Mouse (Mus musculus): ENCODE data around the gene Fgd6. TPM values are rescaled to one million over a fixed set of nuclear protein-coding genes. Genes with fewer than 3 reads are reported as not detected.

The Fgd6 gene
- polyA plus RNA-seq, 1 experiment from 2014 or later: 3.6 TPM

DNA sequence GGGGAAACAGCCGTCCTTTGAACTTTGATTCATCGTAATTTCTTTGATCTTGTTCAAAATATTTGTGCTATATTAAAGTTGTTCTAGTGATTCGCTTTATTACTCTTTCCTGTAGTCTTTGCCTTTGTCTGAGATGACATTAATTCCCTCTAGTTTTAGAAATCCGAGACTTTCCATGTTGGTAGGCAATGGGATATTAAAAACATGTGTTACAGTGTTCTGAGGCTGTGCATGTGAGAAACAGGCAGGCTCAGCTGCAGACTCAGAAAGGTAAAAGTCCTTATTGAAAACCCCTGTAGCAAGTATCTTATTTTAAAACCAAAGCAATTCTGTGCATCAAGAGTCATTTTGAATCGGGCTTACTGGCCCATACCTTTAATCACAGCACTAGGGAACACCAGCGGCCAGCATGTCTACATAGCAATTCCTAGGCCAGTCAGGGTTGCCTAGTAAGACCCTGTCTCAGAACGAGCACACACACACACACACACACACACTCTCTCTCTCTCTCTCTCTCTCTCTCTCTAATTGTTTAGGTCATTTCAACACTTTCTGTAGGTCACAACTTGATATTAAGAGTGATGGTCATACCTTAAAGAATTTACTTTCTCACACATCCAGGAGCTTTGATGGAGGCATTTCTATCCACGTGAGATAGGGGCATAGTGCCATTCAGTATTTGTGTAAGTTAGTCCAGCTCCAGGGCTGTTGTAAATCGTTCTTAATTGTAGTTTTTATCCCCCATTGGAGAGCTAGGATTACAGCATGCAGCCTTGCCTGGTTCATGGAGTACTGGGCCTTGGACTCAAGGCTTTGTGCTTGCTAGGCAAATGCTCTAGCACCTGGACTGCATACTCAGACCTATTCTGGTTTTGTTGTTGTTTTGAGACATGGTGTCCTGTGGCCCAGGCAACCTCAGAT lies 75.3 kb downstream of the Fgd6 start:
- Histone ChIP-seq H3K4me3 (no peak overlapping the region), H3K27me3 (ENCODE audit: poor library complexity, severe bottlenecking) (no peaks in the 10 kb centered on the region), H3K4me1 (0 out of 2 replicates have a peak, but pooled peaks cover 3% of the 10 kb centered on the region), H3K36me3 (replicated peaks) (peaks cover 5% of the 10 kb centered on the region), H3K9me3 (no peaks in the 10 kb centered on the region), H3K27ac (0 out of 2 replicates have a peak overlapping the region, but pooled peaks have one; percentile 5)
- no peak for DNase-seq (ENCODE audit: extremely low spot score, low spot score)
- WGBS: 87% methylated on average over 9 of the region's 9 CpGs

DNA sequence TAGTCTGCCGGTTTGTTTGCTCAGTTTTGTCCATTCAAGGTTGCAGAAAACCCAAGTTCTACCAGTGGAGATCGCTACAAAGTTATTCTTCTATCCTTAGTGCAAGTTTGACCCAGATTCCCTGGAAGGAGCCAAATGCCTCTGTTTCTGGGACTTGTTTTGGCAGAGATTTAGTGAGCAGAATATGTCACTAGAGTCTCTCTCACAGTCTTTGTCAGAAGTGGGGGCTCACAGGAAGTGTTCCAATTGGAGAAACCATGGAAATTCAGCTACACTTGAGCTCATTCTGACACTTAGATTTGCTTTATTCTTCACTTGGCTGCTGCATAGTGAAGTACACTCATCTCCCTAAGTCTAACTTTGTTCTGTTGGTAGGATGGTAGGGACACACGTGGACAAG lies 76.4 kb downstream of the Fgd6 start:
- Histone ChIP-seq H3K9me3 (no peaks in the 10 kb centered on the region), H3K27me3 (ENCODE audit: poor library complexity, severe bottlenecking) (no peaks in the 10 kb centered on the region), H3K4me1 (0 out of 2 replicates have a peak, but pooled peaks cover 4% of the 10 kb centered on the region), H3K36me3 (replicated peaks) (peaks cover 3% of the 10 kb centered on the region; the same call in 1 of the 2 replicates), H3K27ac (no peak overlapping the region), H3K4me3 (no peak overlapping the region)
- 89% methylated on average over 3 of the region's 3 CpGs for WGBS
- DNase-seq (ENCODE audit: extremely low spot score, low spot score): no peak

DNA sequence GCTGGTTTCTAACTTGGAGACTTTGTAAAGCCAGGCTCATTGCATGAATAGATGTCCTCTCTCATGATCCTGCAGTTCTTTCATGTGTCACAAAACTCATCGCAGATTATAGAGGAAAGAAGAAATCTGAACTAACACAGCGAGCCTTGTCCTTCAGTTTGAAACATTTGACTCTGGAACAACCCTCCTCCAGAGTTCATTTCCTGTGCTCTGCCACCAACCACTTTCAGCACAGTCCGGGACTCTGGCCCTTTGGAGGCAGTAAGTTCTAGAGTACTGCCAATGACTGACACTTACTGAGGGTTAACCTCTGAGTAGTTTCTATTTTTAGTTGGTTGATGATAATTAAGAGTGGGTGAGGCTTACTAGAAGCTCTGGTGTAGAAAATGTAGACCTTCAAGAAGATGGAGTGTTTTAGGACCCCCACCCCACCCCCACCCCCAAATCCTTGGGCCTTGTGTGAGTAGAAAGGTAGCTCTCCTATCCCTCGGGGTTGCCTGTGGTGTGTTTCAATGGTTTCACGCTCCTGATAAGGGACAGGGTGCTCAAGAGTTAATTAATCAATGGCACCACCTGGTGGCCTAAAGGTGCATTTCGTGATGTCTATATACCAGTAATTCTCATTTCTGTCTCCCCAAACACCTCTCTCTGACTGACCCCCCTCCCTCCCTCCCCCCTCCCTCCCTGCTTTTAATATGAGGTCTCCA lies 80.2 kb downstream of the Fgd6 start:
- H3K27me3 ChIP-seq (ENCODE audit: poor library complexity, severe bottlenecking): no peaks in the 10 kb centered on the region
- H3K4me3 ChIP-seq: no peak overlapping the region
- no peaks in the 10 kb centered on the region for H3K9me3 ChIP-seq
- H3K4me1 ChIP-seq: 0 out of 2 replicates have a peak, but pooled peaks cover 4% of the 10 kb centered on the region
- WGBS: 36% methylated on average over 6 of the region's 6 CpGs
- DNase-seq (ENCODE audit: extremely low spot score, low spot score): peak; percentile 72
- H3K27ac ChIP-seq: no peak overlapping the region
- H3K36me3 ChIP-seq (replicated peaks): peaks cover 7% of the 10 kb centered on the region; the same call in 1 of the 2 replicates

DNA sequence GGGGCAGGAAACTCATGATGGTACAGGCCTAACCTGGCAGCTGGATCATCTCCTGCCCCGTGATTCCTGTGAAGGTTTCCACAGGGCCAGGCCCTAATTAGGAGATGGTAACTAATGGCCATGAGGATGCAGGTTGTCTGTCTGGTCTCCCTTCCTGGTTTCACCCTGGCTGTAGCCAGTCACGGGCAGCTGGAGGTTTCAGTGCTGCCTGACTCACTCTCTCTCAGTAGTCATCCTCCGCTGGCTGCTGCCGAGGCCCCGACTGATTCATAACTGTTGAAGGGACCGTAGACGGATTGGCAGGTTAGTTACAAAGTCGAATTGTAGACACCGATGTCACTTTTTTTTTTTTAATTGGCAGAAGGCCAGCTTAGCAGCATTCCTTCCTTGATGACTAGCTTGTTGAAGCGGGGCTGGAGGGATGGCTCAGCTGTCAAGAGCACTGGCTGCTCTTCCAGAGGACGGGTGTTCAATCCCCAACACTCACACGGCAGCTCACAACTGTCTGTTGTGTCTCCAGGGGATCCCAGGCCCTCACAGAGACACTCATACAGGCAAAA lies 81.1 kb downstream of the Fgd6 start:
- H3K27ac ChIP-seq: no peak overlapping the region
- H3K36me3 ChIP-seq (replicated peaks): peaks cover 12% of the 10 kb centered on the region
- no peak for DNase-seq (ENCODE audit: extremely low spot score, low spot score)
- 87% methylated on average over 12 of the region's 12 CpGs for WGBS
- 0 out of 2 replicates have a peak, but pooled peaks cover 4% of the 10 kb centered on the region for H3K4me1 ChIP-seq
- no peaks in the 10 kb centered on the region for H3K9me3 ChIP-seq
- no peaks in the 10 kb centered on the region for H3K27me3 ChIP-seq (ENCODE audit: poor library complexity, severe bottlenecking)
- H3K4me3 ChIP-seq: no peak overlapping the region

DNA sequence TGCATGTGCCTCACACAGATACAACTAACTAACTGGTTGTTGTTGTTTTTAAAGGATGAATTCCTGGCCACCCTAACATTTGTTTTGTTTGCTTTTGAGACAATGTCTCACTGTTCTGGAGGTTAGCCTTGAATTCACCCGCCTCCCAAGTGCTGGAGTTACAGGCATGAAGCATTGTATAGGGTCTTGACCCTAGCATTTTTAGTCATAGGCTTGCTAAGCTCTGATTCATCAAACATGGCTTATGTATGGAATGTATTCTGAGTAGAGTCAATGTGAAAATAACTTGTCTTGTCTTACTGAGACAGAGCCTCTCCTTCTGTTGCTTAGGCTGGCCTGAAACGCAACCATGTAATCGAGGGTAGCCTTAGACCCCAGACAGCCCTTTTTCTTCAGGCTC lies 82.1 kb downstream of the Fgd6 start:
- Histone ChIP-seq H3K36me3 (replicated peaks) (peaks cover 17% of the 10 kb centered on the region), H3K4me1 (0 out of 2 replicates have a peak, but pooled peaks cover 4% of the 10 kb centered on the region), H3K4me3 (no peak overlapping the region), H3K27me3 (ENCODE audit: poor library complexity, severe bottlenecking) (no peaks in the 10 kb centered on the region), H3K9me3 (no peaks in the 10 kb centered on the region), H3K27ac (no peak overlapping the region)
- no peak for DNase-seq (ENCODE audit: extremely low spot score, low spot score)
- 93% methylated on average over 3 of the region's 3 CpGs for WGBS

DNA sequence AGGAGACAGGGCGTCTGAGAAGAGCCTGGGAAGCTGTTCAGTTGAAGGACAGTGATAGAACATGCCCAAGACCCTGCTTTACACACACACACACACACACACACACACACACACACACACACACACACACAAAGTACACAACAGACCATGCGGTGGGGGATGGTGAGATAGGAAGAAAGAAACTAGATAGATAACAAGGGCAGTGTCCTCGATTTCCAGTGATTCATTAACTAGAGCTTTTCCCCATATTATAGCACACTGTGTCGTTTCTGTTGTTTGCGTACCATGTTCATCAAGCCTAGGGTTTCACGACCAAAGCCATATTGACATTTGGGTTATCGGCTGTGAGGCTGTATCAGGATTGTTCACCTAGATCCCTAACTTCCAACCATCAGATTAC lies 83.2 kb downstream of the Fgd6 start:
- H3K27me3 ChIP-seq (ENCODE audit: poor library complexity, severe bottlenecking): no peaks in the 10 kb centered on the region
- H3K4me3 ChIP-seq: no peak overlapping the region
- peaks cover 28% of the 10 kb centered on the region for H3K36me3 ChIP-seq (replicated peaks)
- H3K4me1 ChIP-seq: 0 out of 2 replicates have a peak, but pooled peaks cover 4% of the 10 kb centered on the region
- H3K27ac ChIP-seq: no peak overlapping the region
- no peaks in the 10 kb centered on the region for H3K9me3 ChIP-seq
- DNase-seq (ENCODE audit: extremely low spot score, low spot score): no peak
- 94% methylated on average over 7 of the region's 7 CpGs for WGBS

DNA sequence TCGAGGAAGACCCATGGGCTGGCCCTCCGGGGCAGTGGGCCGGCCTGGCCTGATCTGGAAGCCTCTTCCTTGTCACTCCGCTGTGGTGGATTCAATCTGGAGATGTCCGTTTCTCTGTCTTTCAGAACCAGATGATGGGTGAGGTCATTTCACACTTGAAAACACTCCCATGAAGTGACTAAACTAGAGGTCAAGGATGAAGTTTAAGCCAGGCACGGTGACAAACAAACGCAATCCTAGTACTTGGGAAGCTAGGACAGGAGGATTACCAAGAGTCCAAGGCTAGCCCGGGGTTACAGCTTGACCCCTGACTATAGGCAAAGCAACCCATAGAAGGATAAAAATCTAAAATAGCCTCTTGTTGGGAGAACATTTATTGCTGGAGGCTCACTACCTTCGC lies 84.9 kb downstream of the Fgd6 start:
- Histone ChIP-seq H3K27me3 (ENCODE audit: poor library complexity, severe bottlenecking) (no peaks in the 10 kb centered on the region), H3K9me3 (no peaks in the 10 kb centered on the region)
- 96% methylated on average over 9 of the region's 9 CpGs for WGBS

DNA sequence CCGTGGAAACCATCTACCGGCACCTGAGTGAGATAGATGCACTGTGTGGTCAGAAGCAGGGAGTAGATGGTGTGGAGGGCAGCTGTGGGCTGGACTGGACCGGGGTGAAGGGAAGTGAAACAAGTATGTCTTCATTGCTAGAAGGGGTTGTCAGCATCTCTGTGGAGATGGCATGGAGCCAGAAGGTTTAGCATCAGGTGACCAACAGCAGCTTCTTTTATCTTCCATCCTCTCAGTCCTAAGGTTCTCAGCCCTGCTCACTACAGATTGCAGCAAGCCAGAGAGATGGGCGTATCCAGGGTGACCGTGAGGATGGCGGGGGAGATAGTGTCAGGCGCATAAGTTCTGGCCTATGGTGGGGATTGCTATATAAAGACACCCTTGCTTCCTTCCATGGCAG lies 86.8 kb downstream of the Fgd6 start:
- Histone ChIP-seq H3K4me3 (no peak overlapping the region), H3K27ac (no peak overlapping the region), H3K36me3 (replicated peaks) (peaks cover 51% of the 10 kb centered on the region), H3K4me1 (no peaks in the 10 kb centered on the region), H3K27me3 (ENCODE audit: poor library complexity, severe bottlenecking) (no peaks in the 10 kb centered on the region), H3K9me3 (no peaks in the 10 kb centered on the region)
- DNase-seq (ENCODE audit: extremely low spot score, low spot score): no peak
- WGBS: 95% methylated on average over 7 of the region's 7 CpGs

More for the DNA sequence above, 84.9 kb downstream of the Fgd6 start:
- Histone ChIP-seq H3K36me3 (replicated peaks) (peaks cover 34% of the 10 kb centered on the region), H3K27ac (no peak overlapping the region), H3K4me3 (no peak overlapping the region), H3K4me1 (0 out of 2 replicates have a peak, but pooled peaks cover 4% of the 10 kb centered on the region)
- DNase-seq (ENCODE audit: extremely low spot score, low spot score): no peak

DNA sequence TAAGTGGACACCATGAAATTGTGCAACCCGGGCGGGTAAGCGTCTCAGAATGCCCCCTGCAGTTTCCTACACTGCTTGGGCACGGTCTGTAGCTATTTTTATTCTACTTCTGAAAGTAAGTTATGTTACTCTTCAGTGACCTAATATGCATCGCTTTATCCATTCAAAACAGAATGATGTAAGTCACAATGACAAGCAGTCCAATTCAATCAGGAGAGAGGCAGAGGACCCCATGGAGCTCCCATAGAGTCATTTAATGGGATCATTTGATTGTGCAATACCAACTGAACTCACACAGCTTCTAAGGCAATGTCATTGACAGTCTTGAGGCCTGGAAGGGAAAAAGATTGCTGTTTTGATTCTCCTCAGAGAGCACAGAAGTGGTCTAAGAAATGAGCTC lies 87.8 kb downstream of the Fgd6 start:
- no peak for DNase-seq (ENCODE audit: extremely low spot score, low spot score)
- 96% methylated on average over 5 of the region's 5 CpGs for WGBS
- H3K27me3 ChIP-seq (ENCODE audit: poor library complexity, severe bottlenecking): no peaks in the 10 kb centered on the region
- H3K9me3 ChIP-seq: no peaks in the 10 kb centered on the region
- H3K4me3 ChIP-seq: no peak overlapping the region
- no peak overlapping the region for H3K27ac ChIP-seq
- H3K36me3 ChIP-seq (replicated peaks): peaks cover 51% of the 10 kb centered on the region
- H3K4me1 ChIP-seq: no peaks in the 10 kb centered on the region

DNA sequence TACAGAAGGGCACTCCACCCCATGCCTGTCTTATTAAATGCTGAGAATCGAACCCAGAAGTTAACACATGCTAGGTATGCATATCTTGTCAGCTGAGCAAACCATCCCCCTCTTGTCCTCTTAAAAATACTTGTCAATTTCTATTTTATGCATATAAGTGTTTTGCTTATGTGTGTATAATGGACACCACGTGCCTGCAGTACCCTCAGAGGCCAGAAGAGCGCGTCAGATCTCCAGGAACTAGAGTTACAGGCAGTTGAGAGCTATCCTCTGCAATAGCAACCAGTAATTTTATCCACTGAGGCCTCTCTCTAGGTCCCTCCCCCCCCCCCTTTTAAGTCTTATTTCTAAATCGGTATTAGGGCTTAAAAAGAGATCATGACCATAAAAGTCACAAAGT lies 88.6 kb downstream of the Fgd6 start:
- no peaks in the 10 kb centered on the region for H3K27me3 ChIP-seq (ENCODE audit: poor library complexity, severe bottlenecking)
- H3K4me3 ChIP-seq: no peak overlapping the region
- no peaks in the 10 kb centered on the region; the same call in 1 of the 2 replicates for H3K4me1 ChIP-seq
- peaks cover 51% of the 10 kb centered on the region for H3K36me3 ChIP-seq (replicated peaks)
- DNase-seq (ENCODE audit: extremely low spot score, low spot score): no peak
- no peak overlapping the region for H3K27ac ChIP-seq
- WGBS: 78% methylated on average over 5 of the region's 5 CpGs
- no peaks in the 10 kb centered on the region for H3K9me3 ChIP-seq

DNA sequence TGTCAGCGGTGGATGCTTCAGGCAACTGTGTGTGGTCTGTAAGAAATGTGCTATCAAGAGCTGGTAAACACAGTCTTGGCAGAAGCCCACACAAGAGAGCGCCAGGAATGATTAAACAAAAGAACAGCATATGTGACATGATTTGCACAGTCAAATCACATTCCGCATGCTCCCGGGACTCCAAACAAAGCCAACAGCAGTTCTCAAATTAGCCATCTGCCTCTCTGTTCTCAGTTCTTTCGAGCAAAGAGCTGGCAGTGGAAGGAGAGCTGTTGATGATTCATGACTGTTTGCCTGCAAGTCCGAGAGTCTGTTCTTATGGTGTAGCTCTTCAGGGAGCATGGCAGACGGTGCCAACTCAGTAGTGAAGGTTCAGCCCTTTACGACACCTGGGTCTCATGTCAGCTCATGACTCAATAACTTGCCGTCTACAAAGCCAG lies 93.9 kb downstream of the Fgd6 start:
- 87% methylated on average over 9 of the region's 9 CpGs for WGBS
- no peak for DNase-seq (ENCODE audit: extremely low spot score, low spot score)

DNA sequence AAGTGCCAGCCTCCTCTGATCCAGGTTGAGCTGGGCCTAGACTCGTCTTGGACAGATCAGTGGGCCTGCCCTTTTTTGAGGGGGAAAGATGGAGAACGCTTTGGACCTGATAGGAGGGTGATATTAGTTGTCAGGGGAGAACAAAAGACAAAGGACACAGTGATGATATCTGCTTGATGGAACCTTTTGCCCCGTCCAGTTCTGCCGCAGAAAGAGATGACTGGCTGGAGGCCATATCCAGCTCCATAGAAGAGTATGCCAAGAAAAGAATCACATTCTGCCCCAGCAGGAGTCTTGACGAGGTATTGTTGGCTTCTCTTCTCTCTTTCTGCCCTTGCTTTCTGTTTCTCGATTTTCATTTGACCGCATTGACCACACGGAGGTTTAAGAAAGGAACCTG lies 97.3 kb downstream of the Fgd6 start:
- Histone ChIP-seq H3K9me3 (no peaks in the 10 kb centered on the region), H3K27ac (no peak overlapping the region), H3K4me3 (no peak overlapping the region), H3K36me3 (replicated peaks) (peaks cover 11% of the 10 kb centered on the region), H3K27me3 (ENCODE audit: poor library complexity, severe bottlenecking) (no peaks in the 10 kb centered on the region), H3K4me1 (no peaks in the 10 kb centered on the region; the same call in 1 of the 2 replicates)
- WGBS: 85% methylated on average over 8 of the region's 8 CpGs
- no peak for DNase-seq (ENCODE audit: extremely low spot score, low spot score)

More for the DNA sequence above, 93.9 kb downstream of the Fgd6 start:
- no peaks in the 10 kb centered on the region for H3K9me3 ChIP-seq
- H3K36me3 ChIP-seq (replicated peaks): peaks cover 21% of the 10 kb centered on the region
- H3K27ac ChIP-seq: peak overlapping the region; percentile 25; the same call in 1 of the 2 replicates
- no peak overlapping the region for H3K4me3 ChIP-seq
- H3K4me1 ChIP-seq: no peaks in the 10 kb centered on the region; the same call in 1 of the 2 replicates
- no peaks in the 10 kb centered on the region for H3K27me3 ChIP-seq (ENCODE audit: poor library complexity, severe bottlenecking)
